Mouse (Mus musculus): Measurements from ENCODE around the gene Tnip1. TPM values are rescaled to one million over a fixed set of nuclear protein-coding genes. Genes with fewer than 3 reads are reported as not detected.
A peak's percentile ranks its signal among the peaks of the same experiment; 100 is the strongest.

Tnip1 gene
- polyA plus RNA-seq, 1 experiment from 2014 or later = 21.2 TPM

DNA sequence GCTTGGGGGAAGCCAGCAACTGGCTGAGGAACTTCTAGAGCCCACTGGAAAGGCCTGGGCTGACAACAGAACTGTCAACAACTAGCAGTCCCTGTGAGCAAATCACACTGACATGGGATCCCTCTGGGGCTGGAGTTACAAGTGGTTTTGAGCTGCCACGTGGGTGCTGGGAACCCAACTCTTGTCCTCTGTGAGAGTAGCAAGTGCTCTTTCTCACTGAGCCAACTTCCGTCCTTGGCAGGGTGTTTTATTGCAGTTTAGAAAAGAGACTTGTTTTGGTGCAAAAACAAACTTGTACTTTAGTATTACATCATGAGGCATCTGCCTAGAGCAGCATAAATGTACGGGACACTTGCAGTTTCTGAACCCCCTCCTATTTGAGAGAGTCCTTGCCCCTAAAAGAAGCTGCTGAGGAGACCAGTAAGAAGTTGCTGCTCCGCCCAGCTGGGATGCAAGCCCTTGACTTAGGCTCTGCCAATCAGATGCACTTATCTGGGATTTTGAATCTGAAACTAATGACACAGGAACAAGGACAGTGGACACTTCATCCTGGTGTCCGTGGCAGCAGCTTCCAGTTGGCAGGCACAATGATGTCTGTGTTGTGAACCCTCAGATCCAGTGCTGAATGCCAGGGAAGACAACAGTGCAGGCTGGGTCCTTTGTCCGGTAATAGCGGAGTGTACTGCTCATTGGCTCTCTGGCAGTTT is 90.7 kb downstream of the Tnip1 start:
- Histone ChIP-seq H3K27me3 (replicated peaks) (no peaks in the 10 kb centered on the region), H3K27ac (replicated peaks) (no peak overlapping the region), H3K4me1 (peaks cover 30% of the 10 kb centered on the region), H3K36me3 (peaks cover 62% of the 10 kb centered on the region), H3K4me3 (no peak overlapping the region), H3K9me3 (no peaks in the 10 kb centered on the region), H3K9ac (no peak overlapping the region), H3K4me2 (no peak overlapping the region)
- ATAC-seq (ENCODE audit: extremely low read depth, insufficient number of reproducible peaks, low FRiP score, low TSS enrichment) = no peak
- 77% methylated on average over 7 of the region's 7 CpGs for WGBS

- Histone ChIP-seq H3K9ac (no peak overlapping the region; the same call in 1 of the 2 replicates), H3K27me3 (replicated peaks) (no peaks in the 10 kb centered on the region), H3K4me1 (peaks cover 30% of the 10 kb centered on the region), H3K36me3 (peaks cover 59% of the 10 kb centered on the region), H3K4me3 (no peak overlapping the region), H3K4me2 (no peak overlapping the region), H3K9me3 (no peaks in the 10 kb centered on the region), H3K27ac (replicated peaks) (no peak overlapping the region)
- ATAC-seq (ENCODE audit: extremely low read depth, insufficient number of reproducible peaks, low FRiP score, low TSS enrichment) = no peak
- WGBS = 75% methylated on average over 3 of the region's 3 CpGs
Observed at GRCm38 (mm10) chr11:54869318-54869717, 93.4 kb downstream of the Tnip1 start.

GRCm38 (mm10) chr11:54868445-54868844 is 94.3 kb downstream of the Tnip1 start:
- H3K27ac ChIP-seq (replicated peaks) = no peak overlapping the region
- no peak overlapping the region for H3K4me3 ChIP-seq
- ATAC-seq (ENCODE audit: extremely low read depth, insufficient number of reproducible peaks, low FRiP score, low TSS enrichment) = no peak
- H3K27me3 ChIP-seq (replicated peaks) = no peaks in the 10 kb centered on the region
- no peaks in the 10 kb centered on the region for H3K9me3 ChIP-seq
- peak overlapping the region; percentile 47; the same call in 1 of the 2 replicates for H3K9ac ChIP-seq
- peaks cover 51% of the 10 kb centered on the region for H3K36me3 ChIP-seq
- peaks cover 30% of the 10 kb centered on the region for H3K4me1 ChIP-seq
- H3K4me2 ChIP-seq = peak overlapping the region; percentile 72
- 68% methylated on average over 2 of the region's 2 CpGs for WGBS

DNA sequence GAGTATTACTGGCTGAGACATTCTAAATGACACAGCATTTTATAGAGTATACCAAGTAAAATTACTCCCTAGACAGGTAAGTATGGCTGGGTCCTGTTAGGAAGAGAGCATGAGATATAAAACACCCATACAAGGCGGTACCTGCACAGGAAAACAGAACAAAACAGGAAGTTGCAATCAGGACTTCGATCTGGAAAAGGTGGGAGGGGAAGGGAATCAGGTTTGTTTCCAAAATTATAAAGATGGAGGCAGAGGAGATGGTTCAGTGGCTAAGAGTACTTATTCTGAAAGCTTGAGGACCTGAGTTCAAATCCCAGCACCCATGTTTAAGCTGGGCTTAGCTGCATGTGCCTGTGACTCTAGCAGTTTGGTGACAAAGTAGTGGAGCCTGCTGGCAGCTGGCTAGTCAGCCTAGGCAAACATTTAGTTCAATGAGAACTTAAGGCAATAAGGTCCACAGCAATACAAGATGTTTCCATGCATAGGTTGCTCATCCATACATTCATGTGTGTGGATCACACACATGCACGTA is 94.7 kb downstream of the Tnip1 start:
- H3K4me3 ChIP-seq = peak overlapping the region; percentile 89
- ATAC-seq (ENCODE audit: extremely low read depth, insufficient number of reproducible peaks, low FRiP score, low TSS enrichment) = no peak
- H3K4me2 ChIP-seq = peak overlapping the region; percentile 72
- H3K9ac ChIP-seq = no peak overlapping the region
- H3K27ac ChIP-seq (replicated peaks) = no peak overlapping the region
- H3K36me3 ChIP-seq = peaks cover 46% of the 10 kb centered on the region
- WGBS = 85% methylated on average over 3 of the region's 3 CpGs
- peaks cover 32% of the 10 kb centered on the region for H3K4me1 ChIP-seq
- no peaks in the 10 kb centered on the region for H3K9me3 ChIP-seq
- H3K27me3 ChIP-seq (replicated peaks) = no peaks in the 10 kb centered on the region

DNA sequence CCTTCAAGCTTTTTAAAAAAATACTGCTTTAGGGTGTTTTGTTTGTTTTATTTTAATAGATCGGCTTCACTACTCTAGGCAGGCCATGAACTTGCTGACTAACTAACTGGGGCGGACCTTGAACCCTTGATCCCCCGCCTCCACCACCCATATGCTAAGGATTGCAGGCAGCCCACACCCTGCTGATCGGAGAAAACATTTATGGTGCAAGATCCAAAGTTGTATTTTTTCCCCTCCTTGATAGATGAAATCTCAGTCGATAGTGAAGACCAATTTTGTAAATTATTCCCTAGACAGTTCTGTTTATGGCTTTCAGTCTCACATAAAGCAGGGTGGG is 95.7 kb downstream of the Tnip1 start:
- H3K4me3 ChIP-seq = peak overlapping the region; percentile 89

DNA sequence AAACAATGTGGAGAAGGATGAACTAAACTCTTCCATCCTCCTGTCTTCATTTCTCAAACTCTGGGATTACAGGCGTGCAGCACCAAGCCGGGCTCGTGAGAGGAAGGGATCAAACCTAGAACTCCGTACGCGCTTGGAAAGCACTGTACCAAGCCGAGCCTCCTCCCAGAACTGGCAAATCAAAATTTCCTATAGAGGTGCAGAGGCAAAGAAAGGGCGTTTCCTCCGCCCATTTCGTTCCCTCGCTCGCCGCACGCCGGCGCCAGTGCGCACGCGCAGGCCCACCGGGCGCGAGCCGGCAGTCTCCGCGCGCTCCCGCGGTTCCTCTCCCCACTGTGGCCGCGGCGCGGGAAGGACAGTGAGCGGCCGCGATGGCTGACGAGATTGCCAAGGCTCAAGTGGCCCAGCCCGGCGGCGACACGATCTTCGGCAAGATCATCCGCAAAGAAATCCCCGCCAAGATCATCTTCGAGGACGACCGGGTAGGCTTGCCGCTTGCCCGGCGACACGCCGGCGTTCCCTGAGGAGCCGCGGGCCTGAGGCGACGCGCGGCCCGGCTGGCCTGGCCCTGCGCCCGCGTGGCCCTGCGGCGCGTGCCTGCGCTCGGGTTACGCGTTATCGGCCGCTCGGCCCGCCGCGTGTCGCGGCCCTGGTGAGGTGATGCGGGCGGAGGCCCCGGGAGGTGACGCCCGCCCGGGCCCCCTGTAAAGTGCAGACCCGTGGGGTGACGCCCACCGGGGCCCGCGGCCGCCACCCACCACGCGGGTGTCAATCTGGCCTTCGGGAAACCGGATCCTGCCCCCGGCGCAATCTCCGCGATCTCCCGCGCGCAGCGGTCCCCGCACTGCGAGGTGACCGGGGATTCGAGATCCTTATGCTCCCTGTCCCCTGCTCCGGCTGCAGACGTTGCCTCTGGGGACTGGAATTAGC is 96.3 kb downstream of the Tnip1 start, which contains the start of gene Hint1:
Gene Hint1, plus strand, starts transcription at position 265 of the 930 bp plus-strand sequence.
- ATAC-seq (ENCODE audit: extremely low read depth, insufficient number of reproducible peaks, low FRiP score, low TSS enrichment) = peak; percentile 83
- Histone ChIP-seq H3K9me3 (no peaks in the 10 kb centered on the region), H3K9ac (peak within 1 kb of the TSS; percentile 99), H3K4me2 (peak within 1 kb of the TSS; percentile 72), H3K4me1 (peaks cover 36% of the 10 kb centered on the region), H3K4me3 (peak within 1 kb of the TSS; percentile 89), H3K27me3 (replicated peaks) (no peaks in the 10 kb centered on the region), H3K36me3 (peaks cover 30% of the 10 kb centered on the region), H3K27ac (replicated peaks) (peak within 1 kb of the TSS; percentile 90)
- WGBS = under 1% methylated on average over 104 of the region's 107 CpGs

More for the DNA sequence above, 95.7 kb downstream of the Tnip1 start:
- Histone ChIP-seq H3K27ac (replicated peaks) (peak overlapping the region; percentile 90), H3K4me2 (peak overlapping the region; percentile 72), H3K4me1 (peaks cover 32% of the 10 kb centered on the region), H3K27me3 (replicated peaks) (no peaks in the 10 kb centered on the region), H3K36me3 (peaks cover 36% of the 10 kb centered on the region), H3K9me3 (no peaks in the 10 kb centered on the region), H3K9ac (peak overlapping the region; percentile 99)
- WGBS = 2% methylated on average over 5 of the region's 5 CpGs
- ATAC-seq (ENCODE audit: extremely low read depth, insufficient number of reproducible peaks, low FRiP score, low TSS enrichment) = no peak

- H3K4me3 ChIP-seq = peak overlapping the region; percentile 89
- peaks cover 21% of the 10 kb centered on the region for H3K36me3 ChIP-seq
- ATAC-seq (ENCODE audit: extremely low read depth, insufficient number of reproducible peaks, low FRiP score, low TSS enrichment) = no peak
- H3K27me3 ChIP-seq (replicated peaks) = no peaks in the 10 kb centered on the region
- WGBS = 71% methylated on average over 6 of the region's 6 CpGs
- H3K4me1 ChIP-seq = peaks cover 40% of the 10 kb centered on the region
- peak overlapping the region; percentile 72 for H3K4me2 ChIP-seq
- H3K9ac ChIP-seq = peak overlapping the region; percentile 99
- no peaks in the 10 kb centered on the region for H3K9me3 ChIP-seq
- peak overlapping the region; percentile 90 for H3K27ac ChIP-seq (replicated peaks)
Observed at GRCm38 (mm10) chr11:54865330-54866085, 97.2 kb downstream of the Tnip1 start.

- 43% methylated on average over 10 of the region's 10 CpGs for WGBS
- Histone ChIP-seq H3K4me2 (no peak overlapping the region), H3K27me3 (replicated peaks) (no peaks in the 10 kb centered on the region), H3K4me1 (peaks cover 27% of the 10 kb centered on the region), H3K9ac (no peak overlapping the region), H3K27ac (replicated peaks) (no peak overlapping the region), H3K36me3 (peaks cover under 1% of the 10 kb centered on the region), H3K4me3 (no peak overlapping the region), H3K9me3 (no peaks in the 10 kb centered on the region)
- no peak for ATAC-seq (ENCODE audit: extremely low read depth, insufficient number of reproducible peaks, low FRiP score, low TSS enrichment)
Observed at GRCm38 (mm10) chr11:54862621-54863520, 99.8 kb downstream of the Tnip1 start.

DNA sequence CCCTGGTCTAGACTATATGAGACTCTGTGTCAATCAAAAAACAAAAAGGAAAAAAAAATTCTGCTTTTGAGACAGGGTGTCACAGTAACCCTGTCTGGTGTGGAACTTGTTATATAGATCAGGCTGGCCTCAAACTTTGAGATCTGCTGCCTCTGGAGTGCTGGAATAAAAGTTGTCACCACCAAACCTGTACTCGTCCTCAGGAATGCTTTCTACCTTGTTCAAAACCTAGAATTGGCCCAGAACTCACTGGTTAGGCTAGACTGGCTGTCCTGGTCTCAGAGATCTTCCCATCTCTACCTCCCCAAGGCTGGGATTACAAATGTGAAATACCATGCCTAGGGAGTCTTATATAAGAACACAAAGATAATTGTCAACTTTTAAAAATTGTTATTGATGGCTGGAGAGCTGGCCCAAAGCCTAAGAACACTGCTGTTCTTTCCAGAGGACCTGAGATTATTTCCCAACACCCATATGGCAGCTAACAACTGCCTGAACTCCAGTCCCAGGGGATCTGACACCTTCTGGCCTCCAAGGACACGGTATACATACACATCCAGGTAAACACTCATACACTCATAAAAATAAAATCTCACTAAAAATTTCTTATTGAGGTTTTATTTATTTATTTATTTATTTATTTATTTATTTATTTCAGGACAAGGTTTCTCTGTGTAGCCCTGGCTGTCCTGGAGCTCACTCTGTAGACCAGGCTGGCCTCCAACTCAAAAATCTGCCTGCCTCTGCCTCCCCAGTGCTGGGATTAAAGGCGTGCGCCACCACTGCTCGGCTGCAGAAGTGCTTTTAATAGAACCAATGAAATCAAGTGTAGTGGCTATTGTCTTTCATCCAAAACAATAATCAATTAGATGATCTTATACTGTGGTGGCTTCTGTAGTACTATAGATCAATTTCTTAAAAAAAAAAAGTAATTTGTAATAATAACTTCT is 101.0 kb downstream of the Tnip1 start:
- Histone ChIP-seq H3K9me3 (no peaks in the 10 kb centered on the region), H3K4me2 (peak overlapping the region; percentile 84), H3K27me3 (replicated peaks) (no peaks in the 10 kb centered on the region), H3K9ac (no peak overlapping the region; the same call in 1 of the 2 replicates), H3K36me3 (no peaks in the 10 kb centered on the region), H3K4me3 (peak overlapping the region; percentile 74), H3K27ac (replicated peaks) (peak overlapping the region; percentile 89; the same call in 1 of the 2 replicates), H3K4me1 (peaks cover 19% of the 10 kb centered on the region)
- WGBS = 86% methylated on average over 5 of the region's 5 CpGs
- ATAC-seq (ENCODE audit: extremely low read depth, insufficient number of reproducible peaks, low FRiP score, low TSS enrichment) = no peak

Data from heart, embryonic 13.5 days (tissue).